Mouse (Mus musculus) megakaryocyte, embryonic 14.5 days (primary cell): ENCODE measurements around the gene Tnni1.

ENCODE experiments used
- FLI1 ChIP-seq: IDR thresholded peaks from 2 replicates; pipeline ENCODE4 v1.6.1; 2012; ENCODE audit warnings: low read length, inconsistent platforms, mixed read lengths
- GATA1 ChIP-seq: IDR thresholded peaks from 3 replicates; pipeline ENCODE4 v1.6.1; 2012; ENCODE audit warnings: mixed read lengths, low read length, inconsistent platforms, borderline replicate concordance

DNA sequence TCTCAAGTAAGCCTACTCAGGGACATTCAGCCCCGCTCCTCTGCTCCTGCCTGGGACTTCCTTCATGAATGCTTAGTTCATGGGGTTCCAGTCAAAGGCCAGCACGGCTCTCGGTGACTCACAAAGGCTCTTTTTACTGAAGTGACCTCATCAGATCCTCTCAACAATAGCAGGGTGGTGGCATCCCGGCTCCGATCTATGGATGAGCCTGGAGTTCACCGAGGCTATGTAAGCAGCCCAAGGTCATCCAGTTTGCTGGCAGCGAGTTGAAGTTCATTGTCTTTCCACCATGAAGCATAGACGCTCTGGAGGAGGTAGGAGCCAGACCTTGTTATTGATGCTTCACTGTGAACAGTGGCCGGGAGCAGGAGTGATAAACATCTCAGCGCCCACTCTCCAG is 3.6 kb downstream of the Tnni1 start:
- no peak for TF ChIP-seq GATA1
- no peak for TF ChIP-seq FLI1
